In genomic region chr3:148872563-148872962, GRCm38 (mm10) we compare ENCODE assay signal across 25 mouse cellular contexts.
DNase-seq lines count a peak whose midpoint lies in the region; ATAC-seq and TF ChIP-seq lines count a peak whose summit lies in the region.
"Had no signal": no experiment of that assay in that cellular context is flagged by ENCODE, and none has a peak within 500 bp of the region (broad histone marks: within the 10 kb centered on the region; RNA-seq: fewer than 3 reads in every experiment).

No protein-coding gene starts in this region.

- no peak for DNase-seq in forebrain, embryonic 10.5 days (ENCODE audit: extremely low spot score, low spot score)
- peak; percentile 39 for DNase-seq in Muller cell, postnatal 12 days (ENCODE audit: inconsistent ontology term)
- peak; percentile 78 for DNase-seq in brain, embryonic 14.5 days (ENCODE audit: low read depth)
- peak; percentile 2 for DNase-seq in limb, embryonic 10.5 days (ENCODE audit: low spot score)
- no peak for DNase-seq in urinary bladder, postnatal 14 days (ENCODE audit: low spot score)
- no peak for DNase-seq in kidney, postnatal 14 days
- DNase-seq: adrenal gland, postnatal 10 days; adrenal gland, postnatal 36 days; cerebellum, adult 11-12 months; cerebellum, adult 8-10 months; cerebellum, postnatal 10 days; cerebellum, postnatal 36 days; embryo, embryonic 11 days; gastrocnemius, postnatal 10 days; gastrocnemius, postnatal 36 days; heart, adult 2 months; kidney, adult 2 months had no signal

- WGBS in forebrain, embryonic 15.5 days: 30% methylated on average over 5 of the region's 5 CpGs
- 84% methylated on average over 5 of the region's 5 CpGs for WGBS in forebrain, embryonic 10.5 days
- WGBS in limb, embryonic 10.5 days: 80% methylated on average over 5 of the region's 5 CpGs

- TF ChIP-seq POLR2A in brain, embryonic 14.5 days (IDR thresholded peaks at IDR 0.05; ENCODE audit: borderline replicate concordance, extremely low read depth, insufficient read depth, insufficient read length, poor library complexity, severe bottlenecking): no peak

- H3K4me1 ChIP-seq in forebrain, embryonic 15.5 days: peaks cover 27% of the 10 kb centered on the region
- H3K4me1 ChIP-seq in forebrain, embryonic 10.5 days: peaks cover 15% of the 10 kb centered on the region
- H3K4me1 ChIP-seq in limb, embryonic 10.5 days: peaks cover 9% of the 10 kb centered on the region
- H3K4me1 ChIP-seq: heart, embryonic 10.5 days had no signal

- TF ChIP-seq CTCF in brain, embryonic 14.5 days (IDR thresholded peaks at IDR 0.05; ENCODE audit: borderline replicate concordance, extremely low read depth, insufficient read depth, insufficient read length): no peak

- no peaks in the 10 kb centered on the region for H3K9me3 ChIP-seq in forebrain, embryonic 15.5 days
- H3K9me3 ChIP-seq in forebrain, embryonic 10.5 days: no peaks in the 10 kb centered on the region
- no peaks in the 10 kb centered on the region for H3K9me3 ChIP-seq in limb, embryonic 10.5 days (replicated peaks)
- H3K9me3 ChIP-seq: embryonic facial prominence, embryonic 10.5 days; embryonic facial prominence, embryonic 13.5 days; heart, embryonic 10.5 days; hindbrain, embryonic 13.5 days had no signal

- H3K4me3 ChIP-seq in forebrain, embryonic 15.5 days: no peak overlapping the region
- no peak overlapping the region for H3K4me3 ChIP-seq in forebrain, embryonic 10.5 days
- no peak overlapping the region for H3K4me3 ChIP-seq in limb, embryonic 10.5 days
- H3K4me3 ChIP-seq: embryonic facial prominence, embryonic 10.5 days; embryonic facial prominence, embryonic 13.5 days; erythroblast, embryonic 14.5 days; heart, adult 2 months; heart, embryonic 10.5 days; hindbrain, embryonic 13.5 days had no signal

- no peaks in the 10 kb centered on the region for H3K27me3 ChIP-seq in forebrain, embryonic 15.5 days
- no peaks in the 10 kb centered on the region for H3K27me3 ChIP-seq in forebrain, embryonic 10.5 days (ENCODE audit: poor library complexity, severe bottlenecking)
- H3K27me3 ChIP-seq in limb, embryonic 10.5 days (ENCODE audit: low read depth, poor library complexity, severe bottlenecking): no peaks in the 10 kb centered on the region
- H3K27me3 ChIP-seq: embryonic facial prominence, embryonic 13.5 days; hindbrain, embryonic 13.5 days; Patski had no signal

- H3K27ac ChIP-seq in forebrain, embryonic 15.5 days (replicated peaks): peak overlapping the region; percentile 54; the same call in 1 of the 2 replicates
- no peak overlapping the region for H3K27ac ChIP-seq in forebrain, embryonic 10.5 days
- H3K27ac ChIP-seq in limb, embryonic 10.5 days: no peak overlapping the region
- H3K27ac ChIP-seq: embryonic facial prominence, embryonic 10.5 days; embryonic facial prominence, embryonic 13.5 days; heart, adult 2 months; heart, embryonic 10.5 days had no signal

- no peak overlapping the region for H3K9ac ChIP-seq in forebrain, embryonic 15.5 days (replicated peaks)
- H3K9ac ChIP-seq: embryonic facial prominence, embryonic 13.5 days; hindbrain, embryonic 13.5 days had no signal

- ATAC-seq in forebrain, embryonic 15.5 days (replicated peaks): peak; percentile 66
- ATAC-seq: CD4-positive, CD25-positive, alpha-beta regulatory T cell, adult 4 months; Patski had no signal

- H3K4me2 ChIP-seq in forebrain, embryonic 15.5 days (replicated peaks): no peak overlapping the region
- H3K4me2 ChIP-seq: embryonic facial prominence, embryonic 13.5 days; hindbrain, embryonic 13.5 days had no signal

- H3K36me3 ChIP-seq in forebrain, embryonic 15.5 days: no peaks in the 10 kb centered on the region
- peaks cover 12% of the 10 kb centered on the region for H3K36me3 ChIP-seq in forebrain, embryonic 10.5 days (replicated peaks)
- H3K36me3 ChIP-seq in limb, embryonic 10.5 days: peaks cover 9% of the 10 kb centered on the region
- H3K36me3 ChIP-seq: hindbrain, embryonic 13.5 days had no signal

Comparison
In these comparisons a context has a peak if more than half of its experiments do, and no peak if none do; other contexts are left out.
1. DNase-seq: peak in Muller cell, postnatal 12 days (single experiment), brain, embryonic 14.5 days (single experiment) and limb, embryonic 10.5 days (single experiment); none in forebrain, embryonic 10.5 days (single experiment), urinary bladder, postnatal 14 days (single experiment) and kidney, postnatal 14 days (single experiment).